Mouse (Mus musculus) lung, embryonic 15.5 days (tissue): ENCODE data around the gene Dcaf8. TPM values are rescaled to one million over a fixed set of nuclear protein-coding genes. Genes with fewer than 3 reads are reported as not detected.

Experiments
- ATAC-seq: fragments of 200-750 bp; cut with Nextera tagmentation; 2 replicates; pipeline ENCODE4 v1.8.0; 2017; ENCODE audit warnings: moderate number of reproducible peaks, borderline replicate concordance; ENCODE audit not compliant: low FRiP score, low TSS enrichment; ENCODE audit errors: extremely low read depth
- H3K27ac ChIP-seq: fragments of 300-500 bp; sonication (generic); 2 replicates; pipeline ENCODE4 v1.5.1; 2015; ENCODE audit warnings: moderate library complexity, mild to moderate bottlenecking, inconsistent platforms
- H3K27me3 ChIP-seq: fragments of 300-500 bp; sonication (generic); 2 replicates; pipeline ENCODE4 v1.6.1; 2015; ENCODE audit warnings: inconsistent platforms
- H3K36me3 ChIP-seq: fragments of 300-500 bp; sonication (generic); 2 replicates; pipeline ENCODE4 v1.6.1; 2015; ENCODE audit warnings: inconsistent platforms
- H3K4me1 ChIP-seq: fragments of 300-500 bp; sonication (generic); 2 replicates; pipeline ENCODE4 v1.6.1; 2015; ENCODE audit warnings: inconsistent platforms
- H3K4me2 ChIP-seq: fragments of 300-500 bp; sonication (generic); 2 replicates; pipeline ENCODE4 v1.6.1; 2015; ENCODE audit warnings: inconsistent platforms, mild to moderate bottlenecking, moderate library complexity
- H3K4me3 ChIP-seq: fragments of 300-500 bp; sonication (generic); 2 replicates; pipeline ENCODE4 v1.5.1; 2015; ENCODE audit warnings: mild to moderate bottlenecking, inconsistent platforms
- H3K9ac ChIP-seq: fragments of 300-500 bp; sonication (generic); 2 replicates; pipeline ENCODE4 v1.6.1; 2015; ENCODE audit warnings: inconsistent platforms
- H3K9me3 ChIP-seq: fragments of 300-500 bp; sonication (generic); 2 replicates; pipeline ENCODE4 v1.6.1; 2016; ENCODE audit warnings: inconsistent platforms
- WGBS: fragments of 180-500 bp; shearing (Covaris S2); methylation state at CpG from one replicate; pipeline ENCODE4 v1.1.7; 2015; 5-methylcytosine and 5-hydroxymethylcytosine counted together
- polyA plus RNA-seq: library from polyadenylated mRNA; unstranded; fragments of >200 nt; fragmentation: Nextera tagmentation; extraction: Ambion mirVana; gene quantifications from 2 replicates; pipeline ENCODE4 v1.2.1, GENCODE M21; 2015

Gene Dcaf8
- polyA plus RNA-seq, 1 experiment from 2014 or later: 134 TPM

- no peaks in the 10 kb centered on the region for H3K27me3 ChIP-seq
- peaks cover 35% of the 10 kb centered on the region for H3K36me3 ChIP-seq
- no peaks in the 10 kb centered on the region for H3K9me3 ChIP-seq
- peak overlapping the region; percentile 99 for H3K9ac ChIP-seq
- no peak for ATAC-seq
- peak overlapping the region; percentile 92 for H3K4me3 ChIP-seq
- H3K27ac ChIP-seq: peak overlapping the region; percentile 96
- H3K4me2 ChIP-seq: peak overlapping the region; percentile 68
- WGBS: 5% methylated on average over 19 of the region's 19 CpGs
- H3K4me1 ChIP-seq: peaks cover 19% of the 10 kb centered on the region
Measured at GRCm38 (mm10) chr1:172148955-172149815, 1.3 kb downstream of the Dcaf8 start.

GRCm38 (mm10) chr1:172154536-172154935 is 6.7 kb downstream of the Dcaf8 start:
- H3K27ac ChIP-seq: no peak overlapping the region
- no peak for ATAC-seq
- no peak overlapping the region for H3K9ac ChIP-seq
- 83% methylated on average over 3 of the region's 3 CpGs for WGBS
- no peak overlapping the region for H3K4me2 ChIP-seq
- H3K36me3 ChIP-seq: peaks cover 56% of the 10 kb centered on the region
- H3K4me1 ChIP-seq: peaks cover 12% of the 10 kb centered on the region
- H3K4me3 ChIP-seq: no peak overlapping the region
- no peaks in the 10 kb centered on the region for H3K9me3 ChIP-seq
- H3K27me3 ChIP-seq: no peaks in the 10 kb centered on the region

GRCm38 (mm10) chr1:172155518-172155917 is 7.6 kb downstream of the Dcaf8 start:
- Histone ChIP-seq H3K36me3 (peaks cover 52% of the 10 kb centered on the region), H3K4me2 (no peak overlapping the region), H3K4me3 (no peak overlapping the region), H3K4me1 (peaks cover 8% of the 10 kb centered on the region), H3K9me3 (no peaks in the 10 kb centered on the region), H3K9ac (no peak overlapping the region), H3K27me3 (no peaks in the 10 kb centered on the region), H3K27ac (no peak overlapping the region)
- WGBS: 87% methylated on average over 3 of the region's 3 CpGs
- no peak for ATAC-seq

GRCm38 (mm10) chr1:172159970-172160369 is 12.1 kb downstream of the Dcaf8 start:
- H3K4me2 ChIP-seq: no peak overlapping the region
- H3K9ac ChIP-seq: no peak overlapping the region
- H3K27ac ChIP-seq: no peak overlapping the region
- H3K4me3 ChIP-seq: no peak overlapping the region
- peaks cover 17% of the 10 kb centered on the region; the same call in 1 of the 2 replicates for H3K36me3 ChIP-seq
- peaks cover 6% of the 10 kb centered on the region; the same call in 1 of the 2 replicates for H3K4me1 ChIP-seq
- H3K9me3 ChIP-seq: no peaks in the 10 kb centered on the region
- no peak for ATAC-seq
- no peaks in the 10 kb centered on the region for H3K27me3 ChIP-seq
- 7% methylated on average over 4 of the region's 4 CpGs for WGBS

- Histone ChIP-seq H3K4me3 (no peak overlapping the region), H3K36me3 (peaks cover 18% of the 10 kb centered on the region; the same call in 1 of the 2 replicates), H3K4me1 (peaks cover 6% of the 10 kb centered on the region; the same call in 1 of the 2 replicates), H3K27me3 (no peaks in the 10 kb centered on the region), H3K9me3 (no peaks in the 10 kb centered on the region), H3K4me2 (no peak overlapping the region), H3K27ac (no peak overlapping the region), H3K9ac (no peak overlapping the region)
- no peak for ATAC-seq
Measured at GRCm38 (mm10) chr1:172160508-172160907, 12.6 kb downstream of the Dcaf8 start.

GRCm38 (mm10) chr1:172162009-172162408 is 14.1 kb downstream of the Dcaf8 start:
- Histone ChIP-seq H3K36me3 (peaks cover 22% of the 10 kb centered on the region), H3K4me2 (no peak overlapping the region), H3K4me3 (no peak overlapping the region), H3K9me3 (no peaks in the 10 kb centered on the region), H3K4me1 (peaks cover 6% of the 10 kb centered on the region; the same call in 1 of the 2 replicates), H3K9ac (no peak overlapping the region), H3K27me3 (no peaks in the 10 kb centered on the region), H3K27ac (no peak overlapping the region)
- ATAC-seq: no peak
- 87% methylated on average over 1 of the region's 1 CpGs for WGBS

- H3K9me3 ChIP-seq: no peaks in the 10 kb centered on the region
- peaks cover 6% of the 10 kb centered on the region; the same call in 1 of the 2 replicates for H3K4me1 ChIP-seq
- H3K9ac ChIP-seq: no peak overlapping the region
- 83% methylated on average over 6 of the region's 6 CpGs for WGBS
- H3K4me3 ChIP-seq: no peak overlapping the region
- H3K27ac ChIP-seq: no peak overlapping the region
- peaks cover 32% of the 10 kb centered on the region for H3K36me3 ChIP-seq
- H3K4me2 ChIP-seq: no peak overlapping the region
- no peak for ATAC-seq
- no peaks in the 10 kb centered on the region for H3K27me3 ChIP-seq
Measured at GRCm38 (mm10) chr1:172162959-172163358, 15.1 kb downstream of the Dcaf8 start.

- Histone ChIP-seq H3K9ac (no peak overlapping the region), H3K4me2 (no peak overlapping the region), H3K9me3 (no peaks in the 10 kb centered on the region), H3K4me1 (no peaks in the 10 kb centered on the region), H3K27ac (no peak overlapping the region), H3K36me3 (peaks cover 72% of the 10 kb centered on the region), H3K4me3 (no peak overlapping the region), H3K27me3 (no peaks in the 10 kb centered on the region)
- 90% methylated on average over 5 of the region's 5 CpGs for WGBS
- no peak for ATAC-seq
Measured at GRCm38 (mm10) chr1:172167911-172168310, 20.0 kb downstream of the Dcaf8 start.

GRCm38 (mm10) chr1:172169809-172170208 is 21.9 kb downstream of the Dcaf8 start:
- Histone ChIP-seq H3K4me2 (no peak overlapping the region), H3K27ac (no peak overlapping the region), H3K9me3 (no peaks in the 10 kb centered on the region), H3K4me1 (no peaks in the 10 kb centered on the region), H3K9ac (no peak overlapping the region), H3K27me3 (no peaks in the 10 kb centered on the region), H3K4me3 (no peak overlapping the region), H3K36me3 (peaks cover 89% of the 10 kb centered on the region)
- 95% methylated on average over 5 of the region's 5 CpGs for WGBS
- no peak for ATAC-seq

- peaks cover 86% of the 10 kb centered on the region for H3K36me3 ChIP-seq
- no peak for ATAC-seq
- no peaks in the 10 kb centered on the region for H3K27me3 ChIP-seq
- no peak overlapping the region for H3K4me3 ChIP-seq
- H3K4me2 ChIP-seq: no peak overlapping the region
- H3K9me3 ChIP-seq: no peaks in the 10 kb centered on the region
- no peaks in the 10 kb centered on the region for H3K4me1 ChIP-seq
- no peak overlapping the region for H3K27ac ChIP-seq
- H3K9ac ChIP-seq: no peak overlapping the region
- 93% methylated on average over 21 of the region's 21 CpGs for WGBS
Measured at GRCm38 (mm10) chr1:172172381-172172780, 24.5 kb downstream of the Dcaf8 start.

GRCm38 (mm10) chr1:172173181-172173580 is 25.3 kb downstream of the Dcaf8 start:
- Histone ChIP-seq H3K27me3 (no peaks in the 10 kb centered on the region), H3K9ac (no peak overlapping the region), H3K4me1 (no peaks in the 10 kb centered on the region), H3K36me3 (peaks cover 86% of the 10 kb centered on the region), H3K9me3 (no peaks in the 10 kb centered on the region), H3K4me2 (no peak overlapping the region), H3K4me3 (no peak overlapping the region), H3K27ac (no peak overlapping the region)
- ATAC-seq: no peak
- 77% methylated on average over 5 of the region's 5 CpGs for WGBS

GRCm38 (mm10) chr1:172177791-172178190 is 29.9 kb downstream of the Dcaf8 start:
- Histone ChIP-seq H3K4me2 (no peak overlapping the region), H3K4me3 (no peak overlapping the region), H3K27me3 (no peaks in the 10 kb centered on the region), H3K27ac (no peak overlapping the region), H3K9ac (no peak overlapping the region), H3K36me3 (peaks cover 66% of the 10 kb centered on the region), H3K4me1 (no peaks in the 10 kb centered on the region), H3K9me3 (no peaks in the 10 kb centered on the region)
- 83% methylated on average over 7 of the region's 7 CpGs for WGBS
- ATAC-seq: no peak
